Mouse (Mus musculus): ENCODE measurements around the gene Abcc2. TPM values are rescaled to one million over a fixed set of nuclear protein-coding genes. Genes with fewer than 3 reads are reported as not detected.

Gene Abcc2
- polyA plus RNA-seq, 1 experiment from 2014 or later, result not detected

Other genes starting within 250 kb of the Abcc2 start
- gene Nkx2-3, start 169.9 kb upstream of the Abcc2 start, polyA plus RNA-seq (2015; fragmentation: Nextera tagmentation; extraction: Ambion mirVana), result not detected in 2 replicates
- gene Slc25a28, start 107.3 kb upstream of the Abcc2 start, polyA plus RNA-seq (2015; fragmentation: Nextera tagmentation; extraction: Ambion mirVana), result 17.1 and 19.3 TPM in 2 replicates
- gene Entpd7, start 92.5 kb upstream of the Abcc2 start, polyA plus RNA-seq (2015; fragmentation: Nextera tagmentation; extraction: Ambion mirVana), result 8.9 and 11.2 TPM in 2 replicates
- 25.4 and 26.5 TPM in 2 replicates for gene Cutc, start 29.2 kb upstream of the Abcc2 start, polyA plus RNA-seq (2015; fragmentation: Nextera tagmentation; extraction: Ambion mirVana)
- gene Cox15, start 29.2 kb upstream of the Abcc2 start, polyA plus RNA-seq (2015; fragmentation: Nextera tagmentation; extraction: Ambion mirVana), result 8.7 and 9.8 TPM in 2 replicates
- 6.2 and 7.0 TPM in 2 replicates for gene Dnmbp, start 158.0 kb downstream of the Abcc2 start, polyA plus RNA-seq (2015; fragmentation: Nextera tagmentation; extraction: Ambion mirVana)
- 0.23 and 0.39 TPM in 2 replicates for gene Cpn1, start 204.4 kb downstream of the Abcc2 start, polyA plus RNA-seq (2015; fragmentation: Nextera tagmentation; extraction: Ambion mirVana)
- gene Cyp2c23, start 247.0 kb downstream of the Abcc2 start, polyA plus RNA-seq (2015; fragmentation: Nextera tagmentation; extraction: Ambion mirVana), result 0.07 TPM in 1 of 2 replicates, not detected in the other

All from thymus, postnatal 0 days (tissue).